9 mouse cellular contexts compared by ENCODE assay signal in genomic region chr11:88471981-88472647, GRCm38 (mm10).
DNase-seq lines count a peak whose midpoint lies in the region; ATAC-seq lines count a peak whose summit lies in the region.
"Had no signal": no experiment of that assay in that cellular context is flagged by ENCODE, and none has a peak within 500 bp of the region (broad histone marks: within the 10 kb centered on the region; RNA-seq: fewer than 3 reads in every experiment).

No protein-coding gene starts in this region.

- peak overlapping the region; percentile 31 for H3K4me2 ChIP-seq in neural tube, embryonic 12.5 days (replicated peaks)
- H3K4me2 ChIP-seq: lung, embryonic 15.5 days had no signal

- H3K27ac ChIP-seq in neural tube, embryonic 12.5 days: peak overlapping the region; percentile 57; the same call in 1 of the 2 replicates
- H3K27ac ChIP-seq: lung, embryonic 15.5 days had no signal

- H3K27me3 ChIP-seq in neural tube, embryonic 12.5 days (replicated peaks): no peaks in the 10 kb centered on the region
- H3K27me3 ChIP-seq: lung, embryonic 15.5 days had no signal

- 13% methylated on average over 12 of the region's 12 CpGs for WGBS in neural tube, embryonic 12.5 days

- no peaks in the 10 kb centered on the region for H3K36me3 ChIP-seq in neural tube, embryonic 12.5 days
- H3K36me3 ChIP-seq: lung, embryonic 15.5 days had no signal

- ATAC-seq in neural tube, embryonic 12.5 days (ENCODE audit: low FRiP score, low read depth): peak; percentile 49
- ATAC-seq in megakaryocyte-erythroid progenitor cell, adult 5-6 weeks (replicated peaks; ENCODE audit: low FRiP score, low TSS enrichment, poor library complexity, severe bottlenecking): no peak

- no peak overlapping the region for H3K4me3 ChIP-seq in neural tube, embryonic 12.5 days
- H3K4me3 ChIP-seq: lung, embryonic 15.5 days had no signal

- DNase-seq in adrenal gland, adult 2 months: peak; percentile 49
- DNase-seq in adrenal gland, adult (ENCODE audit: inconsistent age in 2 of 2, low spot score in 1 of 2): no peak
- DNase-seq in right cerebral cortex, adult 18-20 months: peak; percentile 25
- DNase-seq in right cerebral cortex, postnatal 25 days: no peak
- peak; percentile 41 to 43 for DNase-seq in kidney, postnatal 25 days
- no peak for DNase-seq in ovary, adult 18-20 months (ENCODE audit: low spot score)

- H3K4me1 ChIP-seq in neural tube, embryonic 12.5 days: peaks cover 66% of the 10 kb centered on the region

- H3K9ac ChIP-seq in neural tube, embryonic 12.5 days: no peak overlapping the region
- H3K9ac ChIP-seq: lung, embryonic 15.5 days had no signal

- H3K9me3 ChIP-seq in neural tube, embryonic 12.5 days: no peaks in the 10 kb centered on the region
- H3K9me3 ChIP-seq: lung, embryonic 15.5 days had no signal

Comparison
In these comparisons a context has a peak if more than half of its experiments do, and no peak if none do; other contexts are left out.
1. DNase-seq: peak in adrenal gland, adult 2 months (single experiment), right cerebral cortex, adult 18-20 months (single experiment) and kidney, postnatal 25 days (2 of 2); none in adrenal gland, adult (0 of 2), right cerebral cortex, postnatal 25 days (single experiment) and ovary, adult 18-20 months (single experiment).